Mouse (Mus musculus) thymus, adult 2 months (tissue): ENCODE measurements around the gene Timm8b.

Source experiments
- CTCF ChIP-seq: fragments of 200-500 bp; IDR thresholded peaks from 2 replicates; pipeline ENCODE4 v1.5.1; 2012; ENCODE audit warnings: mild to moderate bottlenecking, control low read depth, low read length, moderate library complexity, borderline replicate concordance; ENCODE audit not compliant: control insufficient read depth, poor library complexity, insufficient read depth; ENCODE audit errors: extremely low read depth
- POLR2A ChIP-seq: fragments of 200-500 bp; IDR thresholded peaks from 2 replicates; pipeline ENCODE4 v1.6.1; 2012; ENCODE audit warnings: mild to moderate bottlenecking, low read length, control low read depth, moderate library complexity; ENCODE audit not compliant: control insufficient read depth, poor library complexity, insufficient read depth; ENCODE audit errors: extremely low read depth

GRCm38 (mm10) chr9:50555094-50555446, 48.6 kb upstream of the Timm8b start, which contains the start of gene Bco2:
- TF ChIP-seq CTCF = no peak
- TF ChIP-seq POLR2A = no peak
